Mouse (Mus musculus): Measurements from ENCODE around the gene Slc7a11. TPM values are rescaled to one million over a fixed set of nuclear protein-coding genes. Genes with fewer than 3 reads are reported as not detected.
A peak's percentile ranks its signal among the peaks of the same experiment; 100 is the strongest.

Slc7a11 gene
- polyA plus RNA-seq, 1 experiment from 2014 or later = 0.19 TPM

GRCm38 (mm10) chr3:50387280-50387679, 56.1 kb downstream of the Slc7a11 start:
- Histone ChIP-seq H3K27ac (no peak overlapping the region), H3K36me3 (no peaks in the 10 kb centered on the region), H3K4me3 (no peak overlapping the region), H3K9me3 (replicated peaks) (no peaks in the 10 kb centered on the region), H3K27me3 (replicated peaks) (no peaks in the 10 kb centered on the region), H3K4me2 (no peak overlapping the region), H3K9ac (no peak overlapping the region), H3K4me1 (peaks cover 4% of the 10 kb centered on the region; the same call in 1 of the 2 replicates)
- 37% methylated on average over 4 of the region's 4 CpGs for WGBS (ENCODE audit: insufficient replicate concordance)
- no peak for ATAC-seq

DNA sequence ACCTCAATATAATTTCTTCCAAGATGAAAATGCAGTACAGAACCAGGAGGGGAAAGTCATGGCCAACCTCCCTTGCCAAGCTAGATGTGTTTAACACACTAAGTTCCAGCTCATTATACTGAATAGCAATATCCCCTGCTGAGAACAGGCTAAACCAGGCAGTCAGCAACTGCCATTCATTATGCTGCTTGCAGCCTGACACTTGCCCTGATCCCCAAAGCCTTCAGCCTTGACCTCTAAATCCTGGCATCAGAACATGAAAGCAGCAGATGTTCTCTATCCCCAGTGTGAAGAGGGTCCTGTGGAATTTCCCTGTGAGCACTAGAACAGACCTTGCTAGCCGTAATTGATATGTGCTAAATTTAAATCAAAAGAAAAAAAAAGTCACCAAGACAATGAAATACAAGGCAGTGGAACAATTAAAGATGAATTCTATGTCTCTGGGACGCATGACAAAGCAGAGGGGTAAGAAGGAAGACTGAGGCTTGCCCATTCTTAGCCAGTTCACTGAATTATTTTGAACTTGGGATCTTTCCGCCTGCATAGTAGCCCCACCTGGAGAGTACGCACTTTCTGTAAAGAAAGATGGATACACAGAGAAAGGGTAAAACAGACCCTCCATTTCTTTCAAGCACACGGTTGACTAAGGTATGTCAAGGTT, 56.7 kb downstream of the Slc7a11 start:
- H3K4me3 ChIP-seq = no peak overlapping the region
- H3K36me3 ChIP-seq = no peaks in the 10 kb centered on the region
- H3K27ac ChIP-seq = no peak overlapping the region
- H3K9me3 ChIP-seq (replicated peaks) = no peaks in the 10 kb centered on the region
- no peak overlapping the region for H3K4me2 ChIP-seq
- peaks cover 4% of the 10 kb centered on the region; the same call in 1 of the 2 replicates for H3K4me1 ChIP-seq
- 71% methylated on average over 5 of the region's 5 CpGs for WGBS (ENCODE audit: insufficient replicate concordance)
- ATAC-seq = no peak
- H3K27me3 ChIP-seq (replicated peaks) = no peaks in the 10 kb centered on the region
- H3K9ac ChIP-seq = no peak overlapping the region

GRCm38 (mm10) chr3:50386066-50386465, 57.3 kb downstream of the Slc7a11 start:
- no peak overlapping the region for H3K9ac ChIP-seq
- no peaks in the 10 kb centered on the region for H3K36me3 ChIP-seq
- ATAC-seq = no peak
- WGBS (ENCODE audit: insufficient replicate concordance) = 66% methylated on average over 6 of the region's 6 CpGs
- no peaks in the 10 kb centered on the region for H3K27me3 ChIP-seq (replicated peaks)
- H3K4me1 ChIP-seq = peaks cover 4% of the 10 kb centered on the region; the same call in 1 of the 2 replicates
- no peak overlapping the region for H3K27ac ChIP-seq
- H3K4me2 ChIP-seq = no peak overlapping the region
- H3K4me3 ChIP-seq = no peak overlapping the region
- no peaks in the 10 kb centered on the region for H3K9me3 ChIP-seq (replicated peaks)

GRCm38 (mm10) chr3:50382729-50383128, 60.7 kb downstream of the Slc7a11 start:
- no peaks in the 10 kb centered on the region for H3K36me3 ChIP-seq
- no peak overlapping the region for H3K27ac ChIP-seq
- H3K4me1 ChIP-seq = peaks cover 4% of the 10 kb centered on the region; the same call in 1 of the 2 replicates
- 11% methylated on average over 5 of the region's 5 CpGs for WGBS (ENCODE audit: insufficient replicate concordance)
- H3K27me3 ChIP-seq (replicated peaks) = no peaks in the 10 kb centered on the region
- H3K9ac ChIP-seq = no peak overlapping the region
- no peak overlapping the region for H3K4me3 ChIP-seq
- peak overlapping the region; percentile 56; the same call in 1 of the 2 replicates for H3K4me2 ChIP-seq
- ATAC-seq = no peak
- no peaks in the 10 kb centered on the region for H3K9me3 ChIP-seq (replicated peaks)

GRCm38 (mm10) chr3:50381861-50382693, 61.3 kb downstream of the Slc7a11 start:
- no peaks in the 10 kb centered on the region for H3K27me3 ChIP-seq (replicated peaks)
- H3K27ac ChIP-seq = no peak overlapping the region
- H3K4me2 ChIP-seq = peak overlapping the region; percentile 56
- H3K4me3 ChIP-seq = peak overlapping the region; percentile 34
- 23% methylated on average over 22 of the region's 22 CpGs for WGBS (ENCODE audit: insufficient replicate concordance)
- no peak for ATAC-seq
- no peaks in the 10 kb centered on the region for H3K36me3 ChIP-seq
- no peaks in the 10 kb centered on the region for H3K9me3 ChIP-seq (replicated peaks)
- peaks cover 4% of the 10 kb centered on the region; the same call in 1 of the 2 replicates for H3K4me1 ChIP-seq
- H3K9ac ChIP-seq = no peak overlapping the region

GRCm38 (mm10) chr3:50381160-50381860, 62.1 kb downstream of the Slc7a11 start:
- H3K36me3 ChIP-seq = no peaks in the 10 kb centered on the region
- peak overlapping the region; percentile 56 for H3K4me2 ChIP-seq
- WGBS (ENCODE audit: insufficient replicate concordance) = 16% methylated on average over 10 of the region's 10 CpGs
- peaks cover 4% of the 10 kb centered on the region; the same call in 1 of the 2 replicates for H3K4me1 ChIP-seq
- peak overlapping the region; percentile 34 for H3K4me3 ChIP-seq
- no peak overlapping the region for H3K27ac ChIP-seq
- no peak for ATAC-seq
- H3K27me3 ChIP-seq (replicated peaks) = no peaks in the 10 kb centered on the region
- H3K9me3 ChIP-seq (replicated peaks) = no peaks in the 10 kb centered on the region
- no peak overlapping the region for H3K9ac ChIP-seq

- WGBS (ENCODE audit: insufficient replicate concordance) = 69% methylated on average over 8 of the region's 8 CpGs
- H3K9ac ChIP-seq = no peak overlapping the region
- no peaks in the 10 kb centered on the region for H3K9me3 ChIP-seq (replicated peaks)
- no peaks in the 10 kb centered on the region for H3K27me3 ChIP-seq (replicated peaks)
- H3K36me3 ChIP-seq = no peaks in the 10 kb centered on the region
- no peak for ATAC-seq
- no peak overlapping the region for H3K4me2 ChIP-seq
- no peak overlapping the region for H3K27ac ChIP-seq
- peaks cover 4% of the 10 kb centered on the region; the same call in 1 of the 2 replicates for H3K4me1 ChIP-seq
- H3K4me3 ChIP-seq = no peak overlapping the region
Measured at GRCm38 (mm10) chr3:50379942-50380341, 63.5 kb downstream of the Slc7a11 start.

DNA sequence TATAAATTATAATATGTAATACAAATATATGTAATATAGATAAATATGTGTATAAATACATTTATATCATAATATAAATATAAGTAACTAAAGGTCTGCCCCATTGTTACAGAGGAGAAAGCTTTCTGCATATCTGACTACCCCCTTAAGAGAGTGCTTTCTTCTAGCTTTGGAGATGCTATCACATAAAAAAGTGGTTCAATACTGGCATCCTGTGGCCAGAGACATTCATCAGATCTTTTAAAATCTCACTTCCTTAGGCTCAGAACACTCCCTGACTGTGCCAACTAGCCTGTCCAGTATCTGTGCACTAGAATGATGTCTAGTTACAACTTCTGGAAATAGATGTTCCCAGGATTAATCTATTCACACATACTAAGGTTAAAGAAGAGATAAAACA, 67.9 kb downstream of the Slc7a11 start:
- H3K4me2 ChIP-seq = no peak overlapping the region
- no peak overlapping the region for H3K9ac ChIP-seq
- no peaks in the 10 kb centered on the region for H3K27me3 ChIP-seq (replicated peaks)
- H3K27ac ChIP-seq = no peak overlapping the region
- H3K4me1 ChIP-seq = no peaks in the 10 kb centered on the region
- ATAC-seq = no peak
- H3K4me3 ChIP-seq = no peak overlapping the region
- H3K9me3 ChIP-seq (replicated peaks) = no peaks in the 10 kb centered on the region
- no peaks in the 10 kb centered on the region for H3K36me3 ChIP-seq

GRCm38 (mm10) chr3:50369791-50370190, 73.6 kb downstream of the Slc7a11 start:
- H3K27me3 ChIP-seq (replicated peaks) = no peaks in the 10 kb centered on the region
- H3K4me3 ChIP-seq = no peak overlapping the region
- no peak overlapping the region for H3K9ac ChIP-seq
- H3K9me3 ChIP-seq (replicated peaks) = no peaks in the 10 kb centered on the region
- H3K27ac ChIP-seq = no peak overlapping the region
- WGBS (ENCODE audit: insufficient replicate concordance) = 80% methylated on average over 6 of the region's 6 CpGs
- no peaks in the 10 kb centered on the region for H3K4me1 ChIP-seq
- no peak overlapping the region for H3K4me2 ChIP-seq
- H3K36me3 ChIP-seq = no peaks in the 10 kb centered on the region
- no peak for ATAC-seq

GRCm38 (mm10) chr3:50367175-50367574, 76.2 kb downstream of the Slc7a11 start:
- no peak for ATAC-seq
- Histone ChIP-seq H3K36me3 (no peaks in the 10 kb centered on the region), H3K4me3 (no peak overlapping the region), H3K4me2 (no peak overlapping the region), H3K4me1 (no peaks in the 10 kb centered on the region), H3K27ac (no peak overlapping the region), H3K27me3 (replicated peaks) (no peaks in the 10 kb centered on the region), H3K9me3 (replicated peaks) (no peaks in the 10 kb centered on the region), H3K9ac (no peak overlapping the region)
- 62% methylated on average over 3 of the region's 3 CpGs for WGBS (ENCODE audit: insufficient replicate concordance)

DNA sequence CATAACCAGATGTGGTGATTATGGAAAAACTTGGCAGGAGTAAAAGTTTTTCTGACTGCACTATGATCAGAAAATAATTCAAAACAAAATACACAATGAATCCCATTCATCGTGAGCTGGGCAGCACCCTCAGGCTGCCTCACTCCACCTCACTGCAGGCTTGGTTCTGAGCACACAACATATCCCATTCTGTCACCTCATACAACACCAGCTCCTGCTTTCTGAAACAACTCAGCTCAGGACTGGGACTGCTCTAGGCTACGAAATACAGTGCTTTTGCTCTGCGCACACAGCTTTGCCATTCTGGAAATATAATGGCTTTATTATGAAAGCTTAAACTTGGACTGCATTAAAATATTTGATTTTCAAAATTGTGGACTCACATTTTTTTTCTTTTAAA, 79.8 kb downstream of the Slc7a11 start:
- Histone ChIP-seq H3K36me3 (no peaks in the 10 kb centered on the region), H3K9me3 (replicated peaks) (no peaks in the 10 kb centered on the region), H3K4me1 (no peaks in the 10 kb centered on the region), H3K27me3 (replicated peaks) (no peaks in the 10 kb centered on the region), H3K4me3 (no peak overlapping the region), H3K9ac (no peak overlapping the region), H3K27ac (no peak overlapping the region), H3K4me2 (no peak overlapping the region)
- WGBS (ENCODE audit: insufficient replicate concordance) = 70% methylated on average over 3 of the region's 3 CpGs
- ATAC-seq = no peak

GRCm38 (mm10) chr3:50347081-50347480, 96.3 kb downstream of the Slc7a11 start:
- WGBS (ENCODE audit: insufficient replicate concordance) = 36% methylated on average over 1 of the region's 1 CpGs
- ATAC-seq = no peak

More at GRCm38 (mm10) chr3:50347081-50347480, 96.3 kb downstream of the Slc7a11 start:
- Histone ChIP-seq H3K27me3 (replicated peaks) (no peaks in the 10 kb centered on the region), H3K9ac (no peak overlapping the region), H3K36me3 (no peaks in the 10 kb centered on the region), H3K4me3 (no peak overlapping the region), H3K9me3 (replicated peaks) (no peaks in the 10 kb centered on the region), H3K4me1 (no peaks in the 10 kb centered on the region), H3K27ac (no peak overlapping the region), H3K4me2 (no peak overlapping the region)

Data from liver, embryonic 12.5 days (tissue).